Mouse (Mus musculus) cortical plate, adult 2 months (tissue): Measurements from ENCODE around the gene Ptprd. TPM values are rescaled to one million over a fixed set of nuclear protein-coding genes. Genes with fewer than 3 reads are reported as not detected.

Experiments
- H3K27ac ChIP-seq: fragments of 200-500 bp; 2 replicates; pipeline ENCODE4 v1.5.1; 2012; ENCODE audit warnings: low read length, control low read depth, inconsistent platforms; ENCODE audit not compliant: insufficient read depth
- H3K4me1 ChIP-seq: fragments of 200-500 bp; 2 replicates; pipeline ENCODE4 v1.6.1; 2011; ENCODE audit warnings: low read length; ENCODE audit not compliant: control insufficient read depth, insufficient read depth
- H3K4me3 ChIP-seq: fragments of 200-500 bp; 2 replicates; pipeline ENCODE4 v1.5.1; 2011; ENCODE audit warnings: mild to moderate bottlenecking, low read length, control low read depth; ENCODE audit not compliant: insufficient read depth
- CTCF ChIP-seq: fragments of 200-500 bp; IDR thresholded peaks from 2 replicates; pipeline ENCODE4 v1.5.1; 2011; ENCODE audit warnings: mild to moderate bottlenecking, control low read depth, low read length; ENCODE audit not compliant: insufficient read depth; ENCODE audit errors: extremely low read depth
- POLR2A ChIP-seq: fragments of 200-500 bp; IDR thresholded peaks from 2 replicates; pipeline ENCODE4 v1.6.1; 2011; ENCODE audit warnings: mild to moderate bottlenecking, low read length, control low read depth; ENCODE audit not compliant: insufficient read depth; ENCODE audit errors: extremely low read depth
- polyA plus RNA-seq: library from polyadenylated mRNA; depleted of rRNA; stranded (reverse); fragments of >200 nt; gene quantifications from 2 replicates; pipeline ENCODE4 v1.2.3, GENCODE M21; 2012

Gene Ptprd
- polyA plus RNA-seq, 1 experiment, result 152 TPM

DNA sequence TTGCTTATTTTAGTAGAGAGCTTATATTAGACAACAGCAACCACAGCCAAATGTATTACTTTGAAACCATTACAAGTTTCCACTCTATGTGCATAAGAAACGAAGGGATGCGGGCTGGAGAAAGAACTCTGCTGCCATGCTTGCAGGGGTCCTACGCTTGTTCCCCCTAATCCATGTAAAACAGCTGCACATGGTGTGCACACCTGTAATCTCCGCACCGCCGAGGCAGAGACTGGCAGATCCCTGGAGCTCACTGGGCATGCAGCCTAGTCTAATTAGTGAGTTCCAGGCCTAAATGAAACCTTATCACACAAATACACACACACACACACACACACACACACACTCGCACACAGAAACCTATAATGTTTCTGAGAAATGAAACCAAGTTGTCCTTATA, 1365.5 kb downstream of the Ptprd start:
- TF ChIP-seq CTCF (no peak), POLR2A (no peak)
- no peak overlapping the region for H3K4me3 ChIP-seq

DNA sequence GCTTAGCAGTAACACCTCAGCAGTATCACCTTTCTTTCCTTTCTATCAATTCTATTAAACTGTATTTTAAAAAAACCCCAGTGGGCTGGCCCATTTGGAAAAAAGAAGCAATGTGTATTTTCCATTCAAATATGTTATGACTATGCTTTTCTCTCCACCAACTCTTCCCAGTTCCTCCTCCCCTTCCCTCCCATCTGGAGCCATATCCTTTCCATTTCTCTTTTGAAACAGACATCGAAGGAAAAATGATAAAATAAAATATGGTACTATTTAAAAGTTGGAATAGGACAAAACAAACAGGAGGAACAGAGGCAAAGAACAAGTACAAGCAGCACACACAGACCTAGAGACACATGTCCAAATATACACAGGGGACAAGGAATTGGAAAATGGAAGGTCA, 1372.7 kb downstream of the Ptprd start:
- no peak overlapping the region for H3K27ac ChIP-seq
- no peak for TF ChIP-seq POLR2A
- TF ChIP-seq CTCF, result no peak
- no peak overlapping the region for H3K4me3 ChIP-seq
- H3K4me1 ChIP-seq, result no peaks in the 10 kb centered on the region

More for the DNA sequence above, 1365.5 kb downstream of the Ptprd start:
- no peak overlapping the region for H3K27ac ChIP-seq
- no peaks in the 10 kb centered on the region for H3K4me1 ChIP-seq

DNA sequence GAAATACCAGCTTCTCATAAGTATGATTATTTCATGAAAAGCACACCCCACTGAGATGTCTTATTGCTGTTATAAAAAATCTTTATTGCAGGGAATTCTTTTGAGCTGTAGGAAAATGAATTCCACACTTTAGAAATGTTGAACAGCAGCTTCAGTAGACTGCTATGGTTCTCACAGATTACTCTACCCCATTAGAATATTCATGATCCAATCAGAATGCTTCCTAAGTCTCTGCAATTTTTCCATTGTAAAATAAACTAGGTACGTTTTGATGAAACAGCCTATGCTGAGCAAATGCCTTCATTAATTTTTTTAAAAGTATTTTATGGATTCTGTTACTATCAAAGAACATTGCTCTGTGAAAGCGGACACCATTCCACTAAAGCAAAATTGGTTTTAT, 1399.6 kb downstream of the Ptprd start:
- TF ChIP-seq POLR2A (no peak), CTCF (no peak)
- Histone ChIP-seq H3K4me1 (peaks cover 1% of the 10 kb centered on the region; the same call in 1 of the 2 replicates), H3K27ac (no peak overlapping the region), H3K4me3 (no peak overlapping the region)

DNA sequence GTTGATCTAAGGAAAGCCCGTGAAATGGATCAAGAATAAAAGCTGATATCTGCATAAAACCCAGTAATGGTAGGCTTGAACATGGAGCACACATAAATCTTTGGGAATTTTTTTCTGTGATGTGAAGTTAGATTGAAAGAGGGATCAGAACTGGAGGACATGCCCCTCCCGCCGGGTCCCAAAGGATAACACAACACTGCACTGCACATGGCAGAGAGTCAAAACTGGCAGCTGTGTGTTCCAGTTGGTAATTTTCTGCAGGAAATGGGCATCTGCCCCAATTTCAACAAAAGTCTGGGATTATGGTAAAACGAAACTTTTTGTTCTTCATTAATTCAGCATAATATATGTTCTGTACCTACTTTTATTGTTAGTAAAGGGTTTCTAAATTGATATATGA, 1409.1 kb downstream of the Ptprd start:
- H3K4me1 ChIP-seq, result peaks cover 1% of the 10 kb centered on the region; the same call in 1 of the 2 replicates
- H3K4me3 ChIP-seq, result no peak overlapping the region
- TF ChIP-seq CTCF, result no peak
- TF ChIP-seq POLR2A, result no peak
- no peak overlapping the region for H3K27ac ChIP-seq

DNA sequence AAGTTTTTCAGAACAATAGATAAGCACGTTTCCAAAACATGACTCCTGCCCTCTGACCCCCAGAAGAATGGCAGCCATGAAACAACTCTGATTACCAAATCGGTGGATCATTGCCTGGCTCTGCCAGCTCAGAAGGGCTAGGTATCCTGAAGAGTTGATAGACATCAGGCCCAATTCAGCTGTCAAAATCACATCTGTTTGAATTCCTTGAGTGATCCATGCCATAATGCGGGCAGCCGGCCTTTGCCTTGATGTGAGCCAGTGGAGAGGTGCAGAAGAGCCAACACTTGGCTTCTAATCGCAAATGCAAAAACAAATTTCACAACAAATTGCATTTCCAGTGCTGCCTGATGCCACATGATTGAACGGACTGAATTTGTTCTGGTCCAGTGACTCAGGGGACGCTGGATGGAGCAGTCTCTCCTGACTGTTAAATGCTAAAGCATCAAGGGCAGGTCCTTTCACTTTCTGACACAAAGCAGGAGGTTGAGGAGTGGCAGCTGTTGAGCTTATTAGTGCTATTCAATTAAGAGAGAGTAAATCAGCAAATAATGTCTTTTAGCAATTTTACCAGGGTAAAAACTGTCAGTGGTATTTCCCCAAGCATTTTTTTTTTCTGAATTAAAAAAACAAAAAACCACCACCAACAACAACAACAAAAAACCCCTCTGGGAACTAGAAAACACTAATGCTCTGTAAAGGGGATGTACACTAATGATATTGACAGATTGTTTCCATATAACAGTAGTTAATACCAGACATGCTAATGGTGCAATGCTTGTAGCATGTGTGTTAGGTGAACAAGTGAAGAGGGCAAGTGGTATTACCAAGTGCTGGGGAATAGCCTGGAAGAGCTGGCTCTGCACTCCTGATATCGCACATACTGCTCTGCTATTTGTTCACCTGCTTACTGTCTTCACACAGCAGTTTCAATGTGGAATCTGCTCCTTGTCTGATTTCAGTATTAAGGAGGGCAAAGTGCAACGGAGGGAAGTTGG, 1413.5 kb downstream of the Ptprd start:
- H3K4me3 ChIP-seq, result no peak overlapping the region
- no peak overlapping the region for H3K27ac ChIP-seq
- no peak for TF ChIP-seq CTCF
- H3K4me1 ChIP-seq, result peaks cover 1% of the 10 kb centered on the region; the same call in 1 of the 2 replicates

DNA sequence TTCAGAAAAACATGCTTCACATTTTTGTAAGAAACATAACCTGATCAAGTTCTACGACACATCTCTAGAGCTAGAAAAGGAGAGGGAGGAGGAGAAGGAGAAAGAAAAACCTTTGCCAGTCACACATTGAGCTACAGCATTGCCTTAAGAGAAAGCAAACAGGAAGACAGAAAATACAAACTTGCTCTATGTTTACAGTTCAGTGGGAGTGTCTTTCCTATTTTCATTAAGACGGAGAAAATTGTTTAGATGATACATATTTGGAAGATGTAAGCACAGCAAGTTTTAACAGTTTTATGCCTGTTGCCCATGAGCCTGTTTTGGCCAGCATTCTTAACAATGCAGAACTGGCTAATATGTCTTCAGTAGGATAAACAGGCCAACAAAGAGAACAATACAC, 1426.4 kb downstream of the Ptprd start:
- Histone ChIP-seq H3K27ac (no peak overlapping the region), H3K4me3 (no peak overlapping the region), H3K4me1 (no peaks in the 10 kb centered on the region; the same call in 1 of the 2 replicates)
- TF ChIP-seq POLR2A, result no peak

DNA sequence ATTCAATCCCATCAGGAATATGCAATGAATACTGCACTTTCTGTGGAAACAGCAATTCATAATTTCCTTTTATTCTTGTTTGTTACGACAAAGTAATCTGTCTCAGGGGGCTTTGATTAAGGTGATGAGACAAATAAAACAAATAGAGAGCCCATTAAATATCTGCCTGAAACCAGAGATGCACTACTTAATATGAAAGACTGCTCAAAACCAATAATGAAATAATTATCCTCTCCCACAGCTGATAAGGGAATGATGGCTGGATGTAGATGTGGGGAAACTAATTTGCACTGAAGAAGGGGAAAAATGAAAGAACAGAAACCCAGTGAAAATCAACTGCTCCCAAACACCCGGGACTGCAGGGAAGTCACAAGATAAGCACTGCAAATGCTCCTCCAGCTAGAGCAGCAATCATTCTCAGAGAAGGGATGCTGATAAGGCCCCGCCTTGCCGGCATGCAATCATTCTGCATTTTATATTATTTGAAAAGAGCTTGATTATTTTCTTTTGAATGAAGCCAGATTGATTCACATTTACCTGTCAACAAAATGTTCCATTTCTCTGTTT, 1432.1 kb downstream of the Ptprd start:
- Histone ChIP-seq H3K4me1 (no peaks in the 10 kb centered on the region), H3K27ac (no peak overlapping the region), H3K4me3 (no peak overlapping the region)
- no peak for TF ChIP-seq POLR2A
- no peak for TF ChIP-seq CTCF

DNA sequence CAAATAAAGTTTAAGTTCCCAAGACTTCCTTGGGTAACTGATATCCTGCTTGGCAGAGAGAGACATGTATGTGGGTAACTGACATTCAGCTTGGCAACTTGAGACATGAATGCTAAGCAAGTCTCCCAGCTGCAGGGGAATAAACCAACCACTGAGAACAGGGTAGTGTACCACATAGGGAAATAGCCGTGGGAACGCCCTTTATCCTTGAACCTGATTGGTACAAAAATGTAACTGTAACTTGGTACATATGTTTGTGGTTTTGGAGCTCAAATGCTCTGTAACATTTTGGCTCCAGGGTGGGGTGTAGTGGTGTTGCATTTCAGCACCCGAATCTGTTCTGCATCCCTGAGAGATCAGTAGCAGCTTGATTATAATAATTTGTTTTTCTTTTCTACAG, 1444.8 kb downstream of the Ptprd start:
- TF ChIP-seq CTCF (no peak), POLR2A (no peak)
- Histone ChIP-seq H3K4me1 (no peaks in the 10 kb centered on the region), H3K27ac (no peak overlapping the region), H3K4me3 (no peak overlapping the region)

DNA sequence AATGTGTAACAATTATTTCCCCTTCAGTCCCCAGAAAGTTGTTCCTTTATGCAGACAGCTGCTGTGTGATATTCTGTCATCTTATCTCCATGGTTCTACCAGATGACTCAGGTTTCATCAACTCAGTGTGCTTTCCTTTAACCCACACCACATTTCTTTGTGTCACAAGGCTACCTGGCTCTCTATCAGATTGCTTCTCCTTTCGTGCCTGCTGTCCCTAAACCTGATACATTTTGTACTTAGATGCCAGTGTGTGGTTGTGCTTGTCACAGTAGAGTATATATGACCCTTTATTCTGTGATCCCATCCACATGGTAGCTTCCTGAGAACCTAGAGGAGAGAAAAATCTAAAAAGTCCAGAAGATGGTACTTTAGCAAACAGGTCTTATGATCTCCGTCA, 1445.3 kb downstream of the Ptprd start:
- no peak overlapping the region for H3K4me3 ChIP-seq
- TF ChIP-seq POLR2A (no peak), CTCF (no peak)
- no peak overlapping the region for H3K27ac ChIP-seq
- H3K4me1 ChIP-seq, result no peaks in the 10 kb centered on the region

DNA sequence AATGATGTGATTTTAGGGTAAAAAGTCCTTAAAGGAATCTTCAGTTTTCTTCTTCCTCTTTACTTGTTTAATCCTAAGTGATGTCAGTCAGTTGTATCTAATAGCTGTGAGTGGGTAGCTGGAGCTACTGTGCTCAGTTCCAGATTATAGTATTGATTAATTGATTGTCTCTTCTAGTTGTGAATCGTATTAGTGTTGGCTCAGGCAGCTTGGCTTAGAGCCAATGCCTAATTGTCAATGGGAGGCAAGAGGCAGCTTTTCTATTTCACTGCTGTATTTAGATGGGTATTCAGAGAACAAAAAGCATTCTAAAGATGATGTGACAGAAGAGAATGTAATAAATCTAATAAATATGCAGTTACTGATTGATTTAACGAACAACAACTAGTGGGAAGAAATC, 1461.1 kb downstream of the Ptprd start:
- no peak overlapping the region for H3K4me3 ChIP-seq

More for the DNA sequence above, 1461.1 kb downstream of the Ptprd start:
- Histone ChIP-seq H3K27ac (no peak overlapping the region), H3K4me1 (no peaks in the 10 kb centered on the region)
- TF ChIP-seq POLR2A (no peak), CTCF (no peak)
